Mouse (Mus musculus) MEL (cell line): ENCODE data around the gene Sectm1a. TPM values are rescaled to one million over a fixed set of nuclear protein-coding genes. Genes with fewer than 3 reads are reported as not detected.

Experiments
- DNase-seq: peaks from one replicate; pipeline ENCODE4 v3.0.0; 2011; ENCODE audit warnings: low read depth, low spot score
- H3K27ac ChIP-seq: 2 replicates; pipeline ENCODE4 v1.5.1; 2012; ENCODE audit warnings: low read depth, mild to moderate bottlenecking, control low read depth, low read length, moderate library complexity; ENCODE audit not compliant: control insufficient read depth
- H3K27me3 ChIP-seq, 2 experiments: fragments of 150-350 bp in 1 of 2; sonication (generic) in 1 of 2; 2 replicates each; pipeline ENCODE4 v1.6.1; 2012; ENCODE audit warnings: low read length in 2 of 2, mild to moderate bottlenecking in 2 of 2, improper control_type of control experiment in 1 of 2, moderate library complexity in 1 of 2; ENCODE audit not compliant: insufficient read depth in 2 of 2, control insufficient read depth in 1 of 2
- H3K36me3 ChIP-seq, 2 experiments: 2 replicates each; pipeline ENCODE4 v1.6.1; 2012 to 2014; ENCODE audit warnings: low read length in 2 of 2, improper control_type of control experiment in 1 of 2, inconsistent platforms in 1 of 2, mild to moderate bottlenecking in 1 of 2; ENCODE audit not compliant: insufficient read depth in 2 of 2, control insufficient read depth in 1 of 2
- H3K4me1 ChIP-seq, 2 experiments: fragments of 150-350 bp in 1 of 2; sonication (generic) in 1 of 2; 2 replicates each; pipeline ENCODE4 v1.6.1; 2012; ENCODE audit warnings: low read length in 2 of 2, improper control_type of control experiment in 1 of 2, mild to moderate bottlenecking in 1 of 2; ENCODE audit not compliant: insufficient read depth in 2 of 2, control insufficient read depth in 1 of 2
- H3K4me3 ChIP-seq, 2 experiments: fragments of 150-350 bp in 1 of 2; sonication (generic) in 1 of 2; 2 replicates each; pipeline ENCODE4 v1.5.1; 2012; ENCODE audit warnings: low read depth in 2 of 2, low read length in 2 of 2, mild to moderate bottlenecking in 2 of 2, moderate library complexity in 2 of 2, control low read depth in 1 of 2, improper control_type of control experiment in 1 of 2; ENCODE audit not compliant: control insufficient read depth in 1 of 2, insufficient read depth in 1 of 2
- H3K79me2 ChIP-seq: 2 replicates; pipeline ENCODE4 v1.6.1; 2012; ENCODE audit warnings: mild to moderate bottlenecking, low read length, moderate library complexity; ENCODE audit not compliant: control insufficient read depth, poor library complexity, insufficient read depth
- H3K9ac ChIP-seq: 2 replicates; pipeline ENCODE4 v1.6.1; 2012; ENCODE audit warnings: low read depth, mild to moderate bottlenecking, control low read depth, low read length, moderate library complexity; ENCODE audit not compliant: control insufficient read depth, poor library complexity, severe bottlenecking
- H3K9me3 ChIP-seq: fragments of 150-350 bp; sonication (generic); replicated peaks from 2 replicates; pipeline ENCODE4 v1.6.1; 2012; ENCODE audit warnings: mild to moderate bottlenecking, low read length, improper control_type of control experiment, moderate library complexity; ENCODE audit not compliant: insufficient read depth
- CHD2 ChIP-seq: IDR thresholded peaks from 2 replicates; pipeline ENCODE4 v1.6.1; 2011; ENCODE audit warnings: low read length, improper control_type of control experiment
- CTCF ChIP-seq, 3 experiments: IDR thresholded peaks in 2 of 3; conservative IDR thresholded peaks in 1 of 3; 2 replicates each; pipeline ENCODE4 v1.5.1; 2011 to 2012; ENCODE audit warnings: low read length in 3 of 3, low read depth in 2 of 3, mild to moderate bottlenecking in 2 of 3, improper control_type of control experiment in 1 of 3, inconsistent platforms in 1 of 3, mixed read lengths in 1 of 3, moderate library complexity in 1 of 3; ENCODE audit not compliant: control insufficient read depth in 1 of 3, insufficient read depth in 1 of 3, poor library complexity in 1 of 3, severe bottlenecking in 1 of 3
- E2F4 ChIP-seq: IDR thresholded peaks from 2 replicates; pipeline ENCODE4 v1.6.1; 2011; ENCODE audit warnings: low read depth, low read length, improper control_type of control experiment, borderline replicate concordance
- ELF1 ChIP-seq: IDR thresholded peaks from 2 replicates; pipeline ENCODE4 v1.6.1; 2014; ENCODE audit warnings: low read depth, mild to moderate bottlenecking, inconsistent platforms, low read length, improper control_type of control experiment, moderate library complexity
- EP300 ChIP-seq, 2 experiments: IDR thresholded peaks; 2 replicates each; pipeline ENCODE4 v1.6.1; 2011; ENCODE audit warnings: improper control_type of control experiment in 2 of 2, low read length in 2 of 2, low read depth in 1 of 2, mild to moderate bottlenecking in 1 of 2
- GABPA ChIP-seq: IDR thresholded peaks from 2 replicates; pipeline ENCODE4 v1.6.1; 2012; ENCODE audit warnings: low read depth, mild to moderate bottlenecking, inconsistent platforms, low read length, improper control_type of control experiment, moderate library complexity
- GATA1 ChIP-seq: IDR thresholded peaks from 2 replicates; pipeline ENCODE4 v1.6.1; 2011; ENCODE audit warnings: low read depth, low read length, improper control_type of control experiment
- JUND ChIP-seq: IDR thresholded peaks from 2 replicates; pipeline ENCODE4 v1.6.1; 2011; ENCODE audit warnings: low read depth, mild to moderate bottlenecking, improper control_type of control experiment, low read length
- MAX ChIP-seq: IDR thresholded peaks from 2 replicates; pipeline ENCODE4 v1.6.1; 2011; ENCODE audit warnings: low read length, improper control_type of control experiment
- MAZ ChIP-seq: IDR thresholded peaks from 2 replicates; pipeline ENCODE4 v1.6.1; 2012; ENCODE audit warnings: low read depth, mild to moderate bottlenecking, inconsistent platforms, low read length, improper control_type of control experiment
- MEF2A ChIP-seq: IDR thresholded peaks from 2 replicates; pipeline ENCODE4 v1.6.1; 2014; ENCODE audit warnings: low read depth, mild to moderate bottlenecking, inconsistent platforms, low read length, improper control_type of control experiment; ENCODE audit not compliant: poor library complexity, insufficient replicate concordance, severe bottlenecking; ENCODE audit errors: extremely low read depth
- MXI1 ChIP-seq: IDR thresholded peaks from 2 replicates; pipeline ENCODE4 v1.6.1; 2011; ENCODE audit warnings: mild to moderate bottlenecking, low read depth, low read length, improper control_type of control experiment
- MYB ChIP-seq: IDR thresholded peaks from 2 replicates; pipeline ENCODE4 v1.6.1; 2011; ENCODE audit warnings: mild to moderate bottlenecking, low read depth, low read length, improper control_type of control experiment
- MYC ChIP-seq: IDR thresholded peaks from 2 replicates; pipeline ENCODE4 v1.6.1; 2011; ENCODE audit warnings: low read depth, mild to moderate bottlenecking, low read length, improper control_type of control experiment, moderate library complexity
- NRF1 ChIP-seq: IDR thresholded peaks from 2 replicates; pipeline ENCODE4 v1.6.1; 2014; ENCODE audit warnings: low read depth, mild to moderate bottlenecking, inconsistent platforms, low read length, improper control_type of control experiment, moderate library complexity; ENCODE audit not compliant: poor library complexity, insufficient read depth, severe bottlenecking
- POLR2A ChIP-seq, 2 experiments: IDR thresholded peaks; 2 replicates each; pipeline ENCODE4 v1.6.1; 2011 to 2012; ENCODE audit warnings: low read length in 2 of 2, mild to moderate bottlenecking in 2 of 2, control low read depth in 1 of 2, improper control_type of control experiment in 1 of 2, low read depth in 1 of 2, moderate library complexity in 1 of 2; ENCODE audit not compliant: control insufficient read depth in 1 of 2, insufficient read depth in 1 of 2, poor library complexity in 1 of 2
- POLR2AphosphoS5 ChIP-seq: IDR thresholded peaks from 2 replicates; pipeline ENCODE4 v1.6.1; 2012; ENCODE audit warnings: low read depth, borderline replicate concordance, mild to moderate bottlenecking, inconsistent platforms, low read length, moderate library complexity, mixed read lengths
- RAD21 ChIP-seq: IDR thresholded peaks from 2 replicates; pipeline ENCODE4 v1.6.1; 2011; ENCODE audit warnings: mild to moderate bottlenecking, low read depth, low read length, improper control_type of control experiment
- SIN3A ChIP-seq: IDR thresholded peaks from 2 replicates; pipeline ENCODE4 v1.6.1; 2012; ENCODE audit warnings: low read length, improper control_type of control experiment, inconsistent platforms
- TAL1 ChIP-seq: IDR thresholded peaks from 2 replicates; pipeline ENCODE4 v1.6.1; 2012; ENCODE audit warnings: mild to moderate bottlenecking, inconsistent platforms, low read length, moderate library complexity, mixed read lengths
- TBP ChIP-seq: IDR thresholded peaks from 2 replicates; pipeline ENCODE4 v1.8.0; 2011; ENCODE audit warnings: low read depth, low read length, improper control_type of control experiment
- USF2 ChIP-seq, 2 experiments: IDR thresholded peaks; 2 replicates each; pipeline ENCODE4 v1.6.1; 2011 to 2012; ENCODE audit warnings: improper control_type of control experiment in 2 of 2, low read length in 2 of 2, borderline replicate concordance in 1 of 2, inconsistent platforms in 1 of 2, low read depth in 1 of 2, mild to moderate bottlenecking in 1 of 2; ENCODE audit not compliant: insufficient read depth in 1 of 2
- ZC3H11A ChIP-seq: IDR thresholded peaks from 2 replicates; pipeline ENCODE4 v1.6.1; 2012; ENCODE audit warnings: low read depth, mild to moderate bottlenecking, inconsistent platforms, low read length, improper control_type of control experiment
- ZKSCAN1 ChIP-seq: IDR thresholded peaks from 2 replicates; pipeline ENCODE4 v1.6.1; 2012; ENCODE audit warnings: low read depth, mild to moderate bottlenecking, inconsistent platforms, low read length, improper control_type of control experiment, moderate library complexity
- ZNF384 ChIP-seq: IDR thresholded peaks from 2 replicates; pipeline ENCODE4 v1.6.1; 2012; ENCODE audit warnings: low read depth, mild to moderate bottlenecking, inconsistent platforms, low read length, improper control_type of control experiment
- polyA plus RNA-seq, 2 experiments: library from polyadenylated mRNA; stranded (reverse) in 1 of 2; unstranded in 1 of 2; fragments of >175 nt in 1 of 2; fragments of >200 nt in 1 of 2; gene quantifications; 2 replicates each; pipeline versions ENCODE4 v1.2.1 to v1.2.4; 2012; ENCODE audit warnings: low replicate concordance in 2 of 2, low read depth in 1 of 2; ENCODE audit not compliant: insufficient read length in 2 of 2, insufficient read depth in 1 of 2, missing spikeins in 1 of 2
- total RNA-seq: library from RNA; depleted of rRNA; stranded (reverse); fragments of 300-350 nt; gene quantifications from 2 replicates; pipeline ENCODE4 v1.2.3, GENCODE M21; 2012

Gene Sectm1a
- total and polyA plus RNA-seq, 3 experiments = 22.0 to 22.3 TPM; not detected in 1

GRCm38 (mm10) chr11:121086296-121086695, 5.3 kb upstream of the Sectm1a start:
- Histone ChIP-seq H3K4me3 (no peak overlapping the region), H3K36me3 (no peaks in the 10 kb centered on the region), H3K27ac (no peak overlapping the region), H3K79me2 (no peaks in the 10 kb centered on the region), H3K9ac (no peak overlapping the region), H3K4me1 (peaks cover 3 to 9% of the 10 kb centered on the region in 2 experiments; a peak in 3 of 4 replicates), H3K9me3 (no peaks in the 10 kb centered on the region), H3K27me3 (no peaks in the 10 kb centered on the region; a peak in 1 of 4 replicates)
- no peak for TF ChIP-seq POLR2AphosphoS5
- TF ChIP-seq MEF2A = no peak
- no peak for TF ChIP-seq TAL1
- no peak for TF ChIP-seq MYC
- TF ChIP-seq E2F4 = no peak
- no peak for TF ChIP-seq NRF1
- no peak for TF ChIP-seq MYB
- TF ChIP-seq ZKSCAN1 = no peak
- no peak for TF ChIP-seq RAD21
- TF ChIP-seq TBP = no peak
- TF ChIP-seq EP300 (IDR thresholded peaks at IDR 0.05; ENCODE audit: low read depth in 1 of 2, low read length in 2 of 2) = no peak
- no peak for TF ChIP-seq MAX
- no peak for TF ChIP-seq SIN3A
- no peak for TF ChIP-seq CTCF (IDR thresholded peaks at IDR 0.05 in 2 of 3, conservative IDR thresholded peaks at IDR 0.05 in 1 of 3; ENCODE audit: control insufficient read depth in 1 of 3, insufficient read depth in 1 of 3, low read depth in 2 of 3, low read length in 3 of 3, poor library complexity in 1 of 3, severe bottlenecking in 1 of 3)
- no peak for DNase-seq

GRCm38 (mm10) chr11:121085181-121085580, 4.2 kb upstream of the Sectm1a start:
- Histone ChIP-seq H3K9ac (no peak overlapping the region), H3K27me3 (no peaks in the 10 kb centered on the region; a peak in 1 of 4 replicates), H3K36me3 (no peaks in the 10 kb centered on the region), H3K4me1 (peaks cover 3 to 9% of the 10 kb centered on the region in 2 experiments; a peak in 3 of 4 replicates), H3K27ac (no peak overlapping the region), H3K4me3 (no peak overlapping the region), H3K79me2 (no peaks in the 10 kb centered on the region), H3K9me3 (no peaks in the 10 kb centered on the region)
- no peak for DNase-seq
- TF ChIP-seq MAZ (no peak), USF2 (IDR thresholded peaks at IDR 0.05; ENCODE audit: borderline replicate concordance in 1 of 2, insufficient read depth in 1 of 2, low read depth in 1 of 2, low read length in 2 of 2) (no peak), POLR2AphosphoS5 (no peak), ZKSCAN1 (no peak), SIN3A (no peak), JUND (no peak), TAL1 (no peak), ZNF384 (no peak), NRF1 (no peak), ELF1 (no peak), GATA1 (no peak), ZC3H11A (no peak), RAD21 (no peak), POLR2A (IDR thresholded peaks at IDR 0.05; ENCODE audit: control insufficient read depth in 1 of 2, insufficient read depth in 1 of 2, low read depth in 1 of 2, low read length in 2 of 2, poor library complexity in 1 of 2) (no peak), CHD2 (no peak), GABPA (no peak), TBP (no peak), MXI1 (no peak)
